Mouse (Mus musculus) stomach, embryonic 16.5 days (tissue): ENCODE measurements around the gene Stx12. TPM values are rescaled to one million over a fixed set of nuclear protein-coding genes. Genes with fewer than 3 reads are reported as not detected.

Experiments used
- ATAC-seq: fragments of 200-750 bp; cut with Nextera tagmentation; 2 replicates; pipeline ENCODE4 v1.8.0; 2017; ENCODE audit warnings: moderate number of reproducible peaks, moderate TSS enrichment; ENCODE audit not compliant: insufficient read depth, low FRiP score
- H3K27ac ChIP-seq: fragments of 300-500 bp; sonication (generic); 2 replicates; pipeline ENCODE4 v1.5.1; 2014; ENCODE audit warnings: low read length
- H3K27me3 ChIP-seq: fragments of 300-500 bp; sonication (generic); 2 replicates; pipeline ENCODE4 v1.6.1; 2014; ENCODE audit warnings: low read length, control low read depth, mixed read lengths; ENCODE audit not compliant: control insufficient read depth, insufficient read depth
- H3K36me3 ChIP-seq: fragments of 300-500 bp; sonication (generic); 2 replicates; pipeline ENCODE4 v1.6.1; 2014; ENCODE audit warnings: low read length; ENCODE audit not compliant: control insufficient read depth, insufficient read depth
- H3K4me1 ChIP-seq: fragments of 300-500 bp; sonication (generic); 2 replicates; pipeline ENCODE4 v1.6.1; 2014; ENCODE audit warnings: low read length, control low read depth, mixed read lengths; ENCODE audit not compliant: control insufficient read depth, insufficient read depth
- H3K4me2 ChIP-seq: fragments of 300-500 bp; sonication (generic); 2 replicates; pipeline ENCODE4 v1.6.1; 2014; ENCODE audit warnings: low read depth, low read length, mixed read lengths
- H3K4me3 ChIP-seq: fragments of 300-500 bp; sonication (generic); replicated peaks from 2 replicates; pipeline ENCODE4 v1.5.1; 2014; ENCODE audit warnings: mild to moderate bottlenecking, low read length
- H3K9ac ChIP-seq: fragments of 300-500 bp; sonication (generic); 2 replicates; pipeline ENCODE4 v1.6.1; 2014; ENCODE audit warnings: low read length
- H3K9me3 ChIP-seq: fragments of 300-500 bp; sonication (generic); replicated peaks from 2 replicates; pipeline ENCODE4 v1.6.1; 2016; ENCODE audit warnings: low read length, control low read depth; ENCODE audit not compliant: control insufficient read depth
- WGBS: fragments of 180-500 bp; shearing (Covaris S2); extraction: QIAGEN DNeasy Blood & Tissue Kit; methylation state at CpG from one replicate; pipeline ENCODE4 v1.1.7; 2014; 5-methylcytosine and 5-hydroxymethylcytosine counted together
- polyA plus RNA-seq: library from polyadenylated mRNA; unstranded; fragments of >200 nt; fragmentation: Nextera tagmentation; extraction: Ambion mirVana; gene quantifications from 2 replicates; pipeline ENCODE4 v1.2.1, GENCODE M21; 2015

Gene Stx12
- polyA plus RNA-seq, 1 experiment from 2014 or later = 59.6 TPM

DNA sequence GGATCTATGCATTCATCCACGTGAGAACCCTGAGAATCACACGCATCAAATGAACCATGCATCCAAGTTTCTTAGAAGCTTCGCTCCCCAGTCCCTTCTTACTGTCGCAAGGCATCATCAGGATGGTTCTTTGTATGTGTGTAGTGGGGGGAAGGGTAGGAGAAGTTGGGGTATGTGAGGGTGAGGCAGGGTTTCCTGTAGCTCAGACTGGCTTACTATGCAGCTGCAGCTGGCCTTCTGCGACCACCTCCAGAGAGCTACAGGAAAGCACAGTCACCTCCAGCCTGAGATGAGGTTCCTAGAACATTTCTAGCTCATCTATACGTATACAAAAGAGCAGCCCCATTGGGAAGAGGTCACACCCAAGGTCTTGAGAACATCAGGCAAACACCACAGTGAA, 27.8 kb upstream of the Stx12 start:
- H3K9me3 ChIP-seq = no peaks in the 10 kb centered on the region
- WGBS = 87% methylated on average over 6 of the region's 6 CpGs
- ATAC-seq = no peak
- no peak overlapping the region for H3K4me3 ChIP-seq
- H3K36me3 ChIP-seq = peaks cover 25% of the 10 kb centered on the region
- H3K27ac ChIP-seq = no peak overlapping the region
- no peak overlapping the region for H3K4me2 ChIP-seq
- H3K27me3 ChIP-seq = no peaks in the 10 kb centered on the region
- H3K4me1 ChIP-seq = no peaks in the 10 kb centered on the region
- H3K9ac ChIP-seq = no peak overlapping the region

- H3K4me1 ChIP-seq = no peaks in the 10 kb centered on the region
- ATAC-seq = no peak
- H3K4me2 ChIP-seq = no peak overlapping the region
- H3K36me3 ChIP-seq = peaks cover 20% of the 10 kb centered on the region
- H3K4me3 ChIP-seq = no peak overlapping the region
- H3K27me3 ChIP-seq = no peaks in the 10 kb centered on the region
- no peaks in the 10 kb centered on the region for H3K9me3 ChIP-seq
- no peak overlapping the region for H3K27ac ChIP-seq
- H3K9ac ChIP-seq = no peak overlapping the region
- 87% methylated on average over 5 of the region's 5 CpGs for WGBS
Measured at GRCm38 (mm10) chr4:132905843-132906360, 21.6 kb upstream of the Stx12 start.

- no peak for ATAC-seq
- peaks cover 18% of the 10 kb centered on the region; the same call in 1 of the 2 replicates for H3K36me3 ChIP-seq
- no peak overlapping the region for H3K4me2 ChIP-seq
- WGBS = 50% methylated on average over 9 of the region's 9 CpGs
- peak overlapping the region; percentile 12; the same call in 1 of the 2 replicates for H3K27ac ChIP-seq
- no peak overlapping the region for H3K9ac ChIP-seq
- H3K9me3 ChIP-seq = no peaks in the 10 kb centered on the region
- H3K27me3 ChIP-seq = no peaks in the 10 kb centered on the region
- H3K4me3 ChIP-seq = no peak overlapping the region
- no peaks in the 10 kb centered on the region for H3K4me1 ChIP-seq
Measured at GRCm38 (mm10) chr4:132904765-132905309, 20.5 kb upstream of the Stx12 start.

- Histone ChIP-seq H3K9ac (no peak overlapping the region), H3K36me3 (peaks cover 18% of the 10 kb centered on the region; the same call in 1 of the 2 replicates), H3K4me3 (no peak overlapping the region), H3K4me2 (no peak overlapping the region), H3K4me1 (no peaks in the 10 kb centered on the region), H3K9me3 (no peaks in the 10 kb centered on the region), H3K27ac (0 out of 2 replicates have a peak overlapping the region, but pooled peaks have one; percentile 12), H3K27me3 (no peaks in the 10 kb centered on the region)
- ATAC-seq = no peak
- 77% methylated on average over 2 of the region's 2 CpGs for WGBS
Measured at GRCm38 (mm10) chr4:132904071-132904470, 19.8 kb upstream of the Stx12 start.

DNA sequence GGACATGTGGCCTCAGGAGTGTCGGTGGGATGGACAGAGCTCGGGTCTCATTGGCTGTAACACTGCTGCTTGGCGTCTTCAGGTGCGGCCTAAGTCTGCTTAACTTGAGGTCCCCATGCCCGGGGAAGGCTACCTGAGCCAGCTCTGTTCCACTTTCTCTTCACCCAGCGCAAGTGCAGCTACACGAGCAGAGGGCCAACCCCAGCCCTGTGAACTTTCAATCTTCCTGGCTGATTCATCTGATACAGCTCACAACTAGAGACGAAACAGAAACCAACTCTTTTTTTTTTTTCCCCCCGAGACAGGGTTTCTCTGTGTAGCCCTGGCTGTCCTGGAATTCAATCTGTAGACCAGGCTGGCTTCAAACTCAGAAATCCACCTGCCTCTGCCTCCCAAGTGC, 13.9 kb upstream of the Stx12 start:
- H3K4me3 ChIP-seq = no peak overlapping the region
- H3K9me3 ChIP-seq = no peaks in the 10 kb centered on the region
- H3K9ac ChIP-seq = no peak overlapping the region
- no peaks in the 10 kb centered on the region for H3K27me3 ChIP-seq
- no peaks in the 10 kb centered on the region for H3K4me1 ChIP-seq
- H3K4me2 ChIP-seq = no peak overlapping the region
- H3K36me3 ChIP-seq = 0 out of 2 replicates have a peak, but pooled peaks cover 9% of the 10 kb centered on the region
- 80% methylated on average over 9 of the region's 9 CpGs for WGBS
- no peak for ATAC-seq
- no peak overlapping the region for H3K27ac ChIP-seq

GRCm38 (mm10) chr4:132894402-132894801, 10.1 kb upstream of the Stx12 start:
- H3K4me2 ChIP-seq = no peak overlapping the region
- H3K9ac ChIP-seq = no peak overlapping the region
- ATAC-seq = no peak
- no peak overlapping the region for H3K27ac ChIP-seq
- H3K36me3 ChIP-seq = no peaks in the 10 kb centered on the region
- WGBS = 13% methylated on average over 7 of the region's 7 CpGs
- H3K4me1 ChIP-seq = no peaks in the 10 kb centered on the region
- no peaks in the 10 kb centered on the region for H3K27me3 ChIP-seq
- no peaks in the 10 kb centered on the region for H3K9me3 ChIP-seq
- H3K4me3 ChIP-seq = no peak overlapping the region

DNA sequence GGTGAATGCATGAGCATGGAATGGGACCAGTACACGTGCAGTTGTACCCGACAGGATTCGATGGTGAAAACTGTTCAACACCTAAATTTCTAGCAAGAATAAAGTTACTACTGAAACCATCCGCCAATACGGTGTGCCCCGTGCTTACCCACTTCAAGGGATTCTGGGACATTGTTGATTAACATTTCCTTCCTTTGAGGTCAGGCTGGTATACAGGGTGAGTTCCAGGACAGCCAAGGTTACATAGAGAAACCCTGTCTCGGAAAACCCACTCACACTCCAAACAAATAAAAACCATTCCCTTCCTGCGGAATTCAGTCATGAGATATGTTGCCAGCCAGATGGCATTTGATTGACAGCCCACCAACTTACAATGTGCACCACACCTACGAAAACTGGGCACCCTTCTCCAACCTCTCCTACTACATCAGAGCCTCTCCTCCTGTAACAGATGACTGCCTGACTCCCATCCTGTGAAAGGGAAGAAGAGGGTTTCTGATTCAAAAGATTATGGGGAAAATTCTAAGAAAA, 600 bp upstream of the Stx12 start:
- peaks cover 7% of the 10 kb centered on the region for H3K4me1 ChIP-seq
- peak overlapping the region; percentile 91 for H3K27ac ChIP-seq
- no peaks in the 10 kb centered on the region for H3K9me3 ChIP-seq
- no peaks in the 10 kb centered on the region for H3K36me3 ChIP-seq
- ATAC-seq = peak; percentile 11
- H3K4me3 ChIP-seq = peak overlapping the region; percentile 99
- H3K4me2 ChIP-seq = peak overlapping the region; percentile 93
- H3K27me3 ChIP-seq = no peaks in the 10 kb centered on the region
- H3K9ac ChIP-seq = peak overlapping the region; percentile 98
- 4% methylated on average over 9 of the region's 9 CpGs for WGBS

DNA sequence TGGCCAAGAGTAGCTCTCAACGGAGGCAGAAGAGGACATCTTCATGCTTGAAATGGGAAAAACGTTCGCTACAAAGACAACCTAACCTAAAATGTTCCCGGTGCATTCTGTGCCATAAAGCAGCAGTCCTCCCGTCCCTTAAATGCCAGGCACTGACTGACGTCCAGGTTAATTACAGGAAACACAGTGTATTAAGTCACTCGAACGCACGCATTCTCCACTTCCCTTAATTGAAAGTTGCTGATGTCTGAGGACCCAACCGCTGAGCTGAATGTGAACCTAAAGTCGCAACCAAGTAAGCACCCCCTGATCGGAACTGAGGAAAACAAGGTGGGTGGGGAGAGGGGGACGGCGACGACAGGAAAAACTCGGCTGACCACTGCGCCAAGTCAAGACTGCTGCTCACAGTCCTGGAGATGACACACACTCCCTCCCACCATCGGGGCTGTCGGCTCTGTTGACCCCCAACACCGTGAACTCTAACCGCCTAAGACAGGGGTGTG, 697 bp downstream of the Stx12 start:
- no peaks in the 10 kb centered on the region for H3K36me3 ChIP-seq
- H3K9me3 ChIP-seq = no peaks in the 10 kb centered on the region
- peak overlapping the region; percentile 98 for H3K9ac ChIP-seq
- ATAC-seq = 0 out of 2 replicates have a peak, but pooled peaks have one; percentile 6
- peak overlapping the region; percentile 93 for H3K4me2 ChIP-seq
- H3K27me3 ChIP-seq = no peaks in the 10 kb centered on the region
- H3K27ac ChIP-seq = peak overlapping the region; percentile 91
- peaks cover 7% of the 10 kb centered on the region for H3K4me1 ChIP-seq
- peak overlapping the region; percentile 99 for H3K4me3 ChIP-seq
- under 1% methylated on average over 21 of the region's 21 CpGs for WGBS

- peak; percentile 37; the same call in 1 of the 2 replicates for ATAC-seq
- Histone ChIP-seq H3K36me3 (peaks cover 7% of the 10 kb centered on the region), H3K27me3 (no peaks in the 10 kb centered on the region), H3K9me3 (no peaks in the 10 kb centered on the region), H3K4me3 (no peak overlapping the region), H3K4me2 (no peak overlapping the region), H3K9ac (no peak overlapping the region), H3K4me1 (0 out of 2 replicates have a peak, but pooled peaks cover 9% of the 10 kb centered on the region), H3K27ac (peak overlapping the region; percentile 46)
- WGBS = 87% methylated on average over 7 of the region's 7 CpGs
Measured at GRCm38 (mm10) chr4:132874363-132875097, 9.8 kb downstream of the Stx12 start.
